Mouse (Mus musculus) left cerebral cortex, adult 8-10 months (tissue): ENCODE measurements around the gene Zfp626. TPM values are rescaled to one million over a fixed set of nuclear protein-coding genes. Genes with fewer than 3 reads are reported as not detected.
A peak's percentile ranks its signal among the peaks of the same experiment; 100 is the strongest.
"Not testable (repeated sequence)": the region's sequence is repeated elsewhere in the genome, so short reads cannot be mapped to it uniquely, and the experiment has no call there.

Source experiments
- DNase-seq, 2 experiments: peaks; one replicate each; pipeline ENCODE4 v3.0.0; 2022; ENCODE audit warnings: low spot score in 2 of 2
- total RNA-seq, 4 experiments: library from RNA; stranded (reverse); gene quantifications; 2 replicates each; pipeline ENCODE4 v1.2.4; 2022

Zfp626 gene
- total RNA-seq = 10 to 100 TPM in 1 of 4 experiments, 1 to 10 TPM in 3; 9.3 to 11.0 (median 9.5) TPM

GRCm38 (mm10) chr7:27806896-27807295 lies at the start of gene Zfp626:
Gene Zfp626 (plus strand): TSS chr7:27807196.
- DNase-seq = not testable (repeated sequence)

GRCm38 (mm10) chr7:27765176-27765886 lies 41.7 kb upstream of the Zfp626 start:
- DNase-seq = no peak

GRCm38 (mm10) chr7:27789306-27789705 lies 17.7 kb upstream of the Zfp626 start:
- DNase-seq = no peak

GRCm38 (mm10) chr7:27793865-27794264 lies 13.1 kb upstream of the Zfp626 start:
- not testable (repeated sequence) for DNase-seq

GRCm38 (mm10) chr7:27794566-27794965 lies 12.4 kb upstream of the Zfp626 start:
- DNase-seq = no peak

GRCm38 (mm10) chr7:27797906-27798811 lies 8.8 kb upstream of the Zfp626 start:
- DNase-seq = no peak

- no peak for DNase-seq
Observed at GRCm38 (mm10) chr7:27801137-27801536, 5.9 kb upstream of the Zfp626 start.

GRCm38 (mm10) chr7:27802986-27803385 lies 4.0 kb upstream of the Zfp626 start:
- DNase-seq = no peak

- DNase-seq = peak; percentile 69 to 81
Observed at GRCm38 (mm10) chr7:27804297-27805030, 2.5 kb upstream of the Zfp626 start.

- DNase-seq = not testable (repeated sequence)
Observed at GRCm38 (mm10) chr7:27807305-27807704, 309 bp downstream of the Zfp626 start.

GRCm38 (mm10) chr7:27818526-27819110 lies 11.6 kb downstream of the Zfp626 start:
- no peak for DNase-seq

GRCm38 (mm10) chr7:27822611-27823010 lies 15.6 kb downstream of the Zfp626 start:
- DNase-seq = no peak

- no peak for DNase-seq
Observed at GRCm38 (mm10) chr7:27834131-27834530, 27.1 kb downstream of the Zfp626 start.

- no peak for DNase-seq
Observed at GRCm38 (mm10) chr7:27837896-27838295, 30.9 kb downstream of the Zfp626 start.

GRCm38 (mm10) chr7:27838323-27839249 lies 31.6 kb downstream of the Zfp626 start, which contains the start of gene Zfp59:
Gene Zfp59 (plus strand): TSS chr7:27838607.
- DNase-seq = peak; percentile 83 to 89

GRCm38 (mm10) chr7:27839596-27839995 lies 32.6 kb downstream of the Zfp626 start:
- DNase-seq = no peak

- DNase-seq = no peak
Observed at GRCm38 (mm10) chr7:27840104-27840503, 33.1 kb downstream of the Zfp626 start.

- DNase-seq = no peak
Observed at GRCm38 (mm10) chr7:27857227-27857626, 50.2 kb downstream of the Zfp626 start, which contains the start of gene Zfp607a. Gene Zfp607a (plus strand): TSS chr7:27857527.

GRCm38 (mm10) chr7:27859301-27860251 lies 52.6 kb downstream of the Zfp626 start:
- no peak for DNase-seq
